Mouse (Mus musculus) heart, embryonic 11.5 days (tissue): ENCODE measurements around the gene AC170998.1. TPM values are rescaled to one million over a fixed set of nuclear protein-coding genes. Genes with fewer than 3 reads are reported as not detected.

Experiments used
- ATAC-seq: fragments of 200-750 bp; cut with Nextera tagmentation; replicated peaks from 2 replicates; pipeline ENCODE4 v1.8.0; 2017; ENCODE audit warnings: moderate library complexity; ENCODE audit not compliant: insufficient number of reproducible peaks, low FRiP score, low TSS enrichment
- H3K27ac ChIP-seq: fragments of 300-500 bp; sonication (generic); 2 replicates; pipeline ENCODE4 v1.5.1; 2014; ENCODE audit warnings: mild to moderate bottlenecking, low read depth, low read length
- H3K27me3 ChIP-seq: fragments of 300-500 bp; sonication (generic); 2 replicates; pipeline ENCODE4 v1.6.1; 2014; ENCODE audit warnings: mild to moderate bottlenecking, low read length, mixed read lengths; ENCODE audit not compliant: control insufficient read depth, insufficient read depth
- H3K36me3 ChIP-seq: fragments of 300-500 bp; sonication (generic); 2 replicates; pipeline ENCODE4 v1.6.1; 2014; ENCODE audit warnings: mild to moderate bottlenecking, low read length, moderate library complexity, mixed read lengths; ENCODE audit not compliant: control insufficient read depth, insufficient read depth
- H3K4me1 ChIP-seq: fragments of 300-500 bp; sonication (generic); 2 replicates; pipeline ENCODE4 v1.6.1; 2014; ENCODE audit warnings: low read length; ENCODE audit not compliant: control insufficient read depth, insufficient read depth
- H3K4me2 ChIP-seq: fragments of 300-500 bp; sonication (generic); 2 replicates; pipeline ENCODE4 v1.6.1; 2014; ENCODE audit warnings: mild to moderate bottlenecking, moderate library complexity
- H3K4me3 ChIP-seq: fragments of 300-500 bp; sonication (generic); 2 replicates; pipeline ENCODE4 v1.5.1; 2014; ENCODE audit warnings: low read depth, low read length
- H3K9ac ChIP-seq: fragments of 300-500 bp; sonication (generic); 2 replicates; pipeline ENCODE4 v1.6.1; 2014; ENCODE audit warnings: mild to moderate bottlenecking, low read depth, low read length, moderate library complexity
- H3K9me3 ChIP-seq: fragments of 300-500 bp; sonication (generic); replicated peaks from 2 replicates; pipeline ENCODE4 v1.6.1; 2016; ENCODE audit warnings: low read length; ENCODE audit not compliant: control insufficient read depth
- WGBS: fragments of 180-500 bp; shearing (Covaris S2); extraction: QIAGEN DNeasy Blood & Tissue Kit; methylation state at CpG from one replicate; pipeline ENCODE4 v1.1.7; 2014; ENCODE audit not compliant: insufficient replicate concordance; 5-methylcytosine and 5-hydroxymethylcytosine counted together
- polyA plus RNA-seq: library from polyadenylated mRNA; unstranded; fragments of >200 nt; fragmentation: Nextera tagmentation; extraction: Ambion mirVana; gene quantifications from 2 replicates; pipeline ENCODE4 v1.2.1, GENCODE M21; 2014

The AC170998.1 gene
- 1.8 and 2.3 TPM in 2 replicates for polyA plus RNA-seq

- Histone ChIP-seq H3K9me3 (no peaks in the 10 kb centered on the region), H3K4me2 (no peak within 1 kb of the TSS), H3K4me1 (peaks cover 9% of the 10 kb centered on the region), H3K27me3 (no peaks in the 10 kb centered on the region), H3K36me3 (peaks cover 17% of the 10 kb centered on the region), H3K27ac (no peak within 1 kb of the TSS), H3K9ac (no peak within 1 kb of the TSS), H3K4me3 (no peak within 1 kb of the TSS)
- WGBS, result 92% methylated on average over 4 of the region's 4 CpGs
- no peak for ATAC-seq
Measured at GRCm38 (mm10) chr17:28725783-28726182, at the start of gene AC170998.1. TSS of gene AC170998.1 (plus strand) at chr17:28726083.

GRCm38 (mm10) chr17:28682311-28683084 is 43.4 kb upstream of the AC170998.1 start:
- H3K36me3 ChIP-seq, result no peaks in the 10 kb centered on the region
- H3K9ac ChIP-seq, result no peak overlapping the region
- no peak overlapping the region for H3K4me3 ChIP-seq
- no peaks in the 10 kb centered on the region for H3K4me1 ChIP-seq
- 84% methylated on average over 13 of the region's 13 CpGs for WGBS
- H3K4me2 ChIP-seq, result no peak overlapping the region
- ATAC-seq, result no peak
- no peaks in the 10 kb centered on the region for H3K9me3 ChIP-seq
- H3K27me3 ChIP-seq, result no peaks in the 10 kb centered on the region
- H3K27ac ChIP-seq, result no peak overlapping the region

- Histone ChIP-seq H3K4me3 (no peak overlapping the region), H3K27me3 (no peaks in the 10 kb centered on the region; the same call in 1 of the 2 replicates), H3K9ac (no peak overlapping the region), H3K9me3 (no peaks in the 10 kb centered on the region), H3K36me3 (no peaks in the 10 kb centered on the region), H3K27ac (no peak overlapping the region), H3K4me1 (no peaks in the 10 kb centered on the region), H3K4me2 (no peak overlapping the region)
- no peak for ATAC-seq
- 55% methylated on average over 1 of the region's 1 CpGs for WGBS
Measured at GRCm38 (mm10) chr17:28683601-28684000, 42.3 kb upstream of the AC170998.1 start.

GRCm38 (mm10) chr17:28684631-28685030 is 41.3 kb upstream of the AC170998.1 start:
- Histone ChIP-seq H3K27ac (no peak overlapping the region), H3K4me1 (0 out of 2 replicates have a peak, but pooled peaks cover 3% of the 10 kb centered on the region), H3K9ac (no peak overlapping the region), H3K27me3 (peaks cover 2% of the 10 kb centered on the region; the same call in 1 of the 2 replicates), H3K4me2 (no peak overlapping the region), H3K36me3 (no peaks in the 10 kb centered on the region), H3K4me3 (no peak overlapping the region), H3K9me3 (no peaks in the 10 kb centered on the region)
- 78% methylated on average over 19 of the region's 19 CpGs for WGBS
- ATAC-seq, result no peak

GRCm38 (mm10) chr17:28687354-28687753 is 38.5 kb upstream of the AC170998.1 start:
- Histone ChIP-seq H3K27me3 (peaks cover 2% of the 10 kb centered on the region; the same call in 1 of the 2 replicates), H3K4me2 (no peak overlapping the region), H3K9ac (no peak overlapping the region), H3K4me1 (peaks cover 8% of the 10 kb centered on the region; the same call in 1 of the 2 replicates), H3K4me3 (no peak overlapping the region), H3K9me3 (no peaks in the 10 kb centered on the region), H3K36me3 (no peaks in the 10 kb centered on the region), H3K27ac (no peak overlapping the region)
- ATAC-seq, result no peak
- WGBS, result 25% methylated on average over 4 of the region's 4 CpGs

GRCm38 (mm10) chr17:28689586-28690283 is 36.1 kb upstream of the AC170998.1 start, which contains the start of gene Slc26a8:
TSS of gene Slc26a8 (minus strand) at chr17:28690233.
- ATAC-seq, result no peak
- H3K9ac ChIP-seq, result peak within 1 kb of the TSS; percentile 79
- H3K27ac ChIP-seq, result peak within 1 kb of the TSS; percentile 62; the same call in 1 of the 2 replicates
- WGBS, result 9% methylated on average over 40 of the region's 40 CpGs
- peaks cover 2% of the 10 kb centered on the region; the same call in 1 of the 2 replicates for H3K27me3 ChIP-seq
- H3K9me3 ChIP-seq, result no peaks in the 10 kb centered on the region
- H3K4me2 ChIP-seq, result peak within 1 kb of the TSS; percentile 96
- peaks cover 19% of the 10 kb centered on the region for H3K4me1 ChIP-seq
- peak within 1 kb of the TSS; percentile 99 for H3K4me3 ChIP-seq
- H3K36me3 ChIP-seq, result no peaks in the 10 kb centered on the region

GRCm38 (mm10) chr17:28690776-28691686 is 34.9 kb upstream of the AC170998.1 start, which contains the start of gene Mapk14:
TSS of gene Mapk14 (plus strand) at chr17:28691329.
- no peaks in the 10 kb centered on the region for H3K36me3 ChIP-seq
- H3K27me3 ChIP-seq, result peaks cover 2% of the 10 kb centered on the region; the same call in 1 of the 2 replicates
- peak within 1 kb of the TSS; percentile 96 for H3K9ac ChIP-seq
- WGBS, result under 1% methylated on average over 82 of the region's 86 CpGs
- peak within 1 kb of the TSS; percentile 99 for H3K4me3 ChIP-seq
- H3K4me2 ChIP-seq, result peak within 1 kb of the TSS; percentile 96
- H3K27ac ChIP-seq, result peak within 1 kb of the TSS; percentile 96
- H3K9me3 ChIP-seq, result no peaks in the 10 kb centered on the region
- peak; percentile 93 for ATAC-seq
- H3K4me1 ChIP-seq, result peaks cover 21% of the 10 kb centered on the region
